Mouse (Mus musculus): ENCODE data around the gene 3110082I17Rik. TPM values are rescaled to one million over a fixed set of nuclear protein-coding genes. Genes with fewer than 3 reads are reported as not detected.

Gene 3110082I17Rik
- polyA plus RNA-seq, 1 experiment from 2014 or later = 26.2 TPM

DNA sequence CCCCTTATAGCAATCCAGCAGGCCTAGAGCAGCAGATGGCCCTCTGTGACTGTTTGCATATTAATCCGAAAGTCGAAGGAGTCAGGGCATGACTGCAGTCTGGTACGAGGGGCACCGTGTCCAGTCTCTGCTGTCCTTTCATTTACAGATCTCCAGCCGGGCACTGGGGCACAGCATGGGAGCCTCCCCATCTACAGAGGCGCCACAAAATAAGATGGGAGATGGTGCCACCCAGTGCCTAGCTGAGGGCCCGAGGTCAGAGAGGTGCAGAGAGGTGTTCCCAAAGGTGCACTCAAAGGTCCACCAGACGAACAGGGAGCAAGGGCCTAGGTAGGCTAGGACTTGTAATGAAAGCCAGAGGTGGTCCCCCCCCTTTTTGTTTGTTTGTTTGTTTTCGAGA is 77.1 kb downstream of the 3110082I17Rik start:
- peak overlapping the region; percentile 97 for H3K9ac ChIP-seq

DNA sequence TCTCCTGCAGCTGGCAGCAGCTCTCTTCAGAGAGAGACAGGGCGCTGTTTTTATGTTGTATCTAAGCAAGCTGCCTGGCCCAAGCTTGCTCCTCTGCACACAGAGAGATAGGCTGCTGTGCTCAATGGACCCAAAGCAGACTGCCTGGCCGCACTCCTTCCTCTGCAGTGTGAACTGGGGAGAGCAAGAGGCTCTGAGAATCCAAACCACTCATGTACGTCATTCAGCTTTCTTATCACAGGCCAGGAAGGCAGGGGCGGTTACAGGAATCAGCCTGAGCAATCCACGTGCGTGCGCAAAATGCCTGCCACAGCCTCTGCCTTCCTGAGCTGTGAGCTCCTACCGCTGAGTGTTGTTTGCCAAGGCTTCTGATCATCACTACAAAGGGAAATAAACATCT is 77.6 kb downstream of the 3110082I17Rik start:
- peak; percentile 81 for DNase-seq
- Histone ChIP-seq H3K27ac (peak overlapping the region; percentile 100), H3K36me3 (peaks cover 34% of the 10 kb centered on the region), H3K4me3 (replicated peaks) (peak overlapping the region; percentile 98), H3K4me2 (peak overlapping the region; percentile 89), H3K9me3 (replicated peaks) (no peaks in the 10 kb centered on the region), H3K4me1 (replicated peaks) (peaks cover 93% of the 10 kb centered on the region), H3K9ac (peak overlapping the region; percentile 97), H3K27me3 (no peaks in the 10 kb centered on the region)
- WGBS (ENCODE audit: insufficient replicate concordance) = 6% methylated on average over 8 of the region's 8 CpGs
- ATAC-seq (ENCODE audit: low read depth) = peak; percentile 68

More for the DNA sequence above, 77.1 kb downstream of the 3110082I17Rik start:
- Histone ChIP-seq H3K9me3 (replicated peaks) (no peaks in the 10 kb centered on the region), H3K27ac (peak overlapping the region; percentile 100), H3K4me2 (peak overlapping the region; percentile 89), H3K4me3 (replicated peaks) (peak overlapping the region; percentile 98), H3K27me3 (no peaks in the 10 kb centered on the region), H3K4me1 (replicated peaks) (peaks cover 93% of the 10 kb centered on the region), H3K36me3 (peaks cover 36% of the 10 kb centered on the region)
- ATAC-seq (ENCODE audit: low read depth) (no peak), DNase-seq (no peak)
- WGBS (ENCODE audit: insufficient replicate concordance) = 37% methylated on average over 9 of the region's 9 CpGs

DNA sequence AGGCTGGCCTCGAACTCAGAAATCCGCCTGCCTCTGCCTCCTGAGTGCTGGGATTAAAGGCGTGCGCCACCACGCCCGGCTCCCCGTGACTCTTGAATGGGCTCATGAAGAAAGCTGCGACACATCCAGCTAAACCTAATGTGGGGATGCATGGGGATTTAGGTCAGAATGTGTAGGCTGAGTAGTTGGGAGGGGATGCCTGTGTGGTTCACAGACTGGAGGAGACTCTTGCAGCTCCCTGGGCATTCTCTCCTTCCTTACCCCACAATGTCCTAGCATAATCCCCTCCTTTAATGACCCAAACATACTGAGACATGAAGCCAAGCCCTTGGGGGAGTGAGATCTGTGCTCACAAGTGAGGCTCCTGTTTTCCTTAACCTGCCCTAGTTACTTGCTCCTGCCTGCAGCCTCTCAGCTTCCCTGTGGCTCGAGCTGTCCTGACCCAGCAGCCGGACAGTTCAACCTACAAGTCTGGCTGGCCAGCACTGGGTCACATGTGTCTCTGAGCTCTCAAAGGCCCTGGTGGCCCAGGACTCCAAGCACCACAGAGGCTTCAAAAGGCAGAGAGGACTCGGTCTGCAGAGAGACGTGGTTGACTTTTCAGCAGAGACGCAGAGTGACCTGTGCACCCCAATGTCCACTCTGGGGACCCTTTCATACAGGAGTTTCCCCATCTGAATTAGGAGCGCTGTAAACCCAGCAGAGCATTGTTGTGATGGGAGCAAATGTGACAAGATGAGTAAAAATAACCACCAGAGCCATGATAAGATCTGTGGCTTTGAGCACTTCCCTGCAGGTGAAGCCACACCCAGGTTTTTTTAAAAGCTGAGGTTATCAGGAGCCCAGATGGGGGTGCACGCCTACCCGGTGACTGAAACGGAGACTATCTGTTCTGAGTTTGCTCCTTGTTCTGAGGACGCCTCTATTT is 78.5 kb downstream of the 3110082I17Rik start:
- Histone ChIP-seq H3K4me2 (peak overlapping the region; percentile 89), H3K36me3 (peaks cover 33% of the 10 kb centered on the region), H3K27ac (peak overlapping the region; percentile 100), H3K4me3 (replicated peaks) (peak overlapping the region; percentile 98), H3K9me3 (replicated peaks) (no peaks in the 10 kb centered on the region), H3K27me3 (no peaks in the 10 kb centered on the region), H3K9ac (peak overlapping the region; percentile 97), H3K4me1 (replicated peaks) (peaks cover 93% of the 10 kb centered on the region)
- DNase-seq = peak; percentile 85
- 27% methylated on average over 18 of the region's 18 CpGs for WGBS (ENCODE audit: insufficient replicate concordance)
- peak; percentile 59 for ATAC-seq (ENCODE audit: low read depth)

DNA sequence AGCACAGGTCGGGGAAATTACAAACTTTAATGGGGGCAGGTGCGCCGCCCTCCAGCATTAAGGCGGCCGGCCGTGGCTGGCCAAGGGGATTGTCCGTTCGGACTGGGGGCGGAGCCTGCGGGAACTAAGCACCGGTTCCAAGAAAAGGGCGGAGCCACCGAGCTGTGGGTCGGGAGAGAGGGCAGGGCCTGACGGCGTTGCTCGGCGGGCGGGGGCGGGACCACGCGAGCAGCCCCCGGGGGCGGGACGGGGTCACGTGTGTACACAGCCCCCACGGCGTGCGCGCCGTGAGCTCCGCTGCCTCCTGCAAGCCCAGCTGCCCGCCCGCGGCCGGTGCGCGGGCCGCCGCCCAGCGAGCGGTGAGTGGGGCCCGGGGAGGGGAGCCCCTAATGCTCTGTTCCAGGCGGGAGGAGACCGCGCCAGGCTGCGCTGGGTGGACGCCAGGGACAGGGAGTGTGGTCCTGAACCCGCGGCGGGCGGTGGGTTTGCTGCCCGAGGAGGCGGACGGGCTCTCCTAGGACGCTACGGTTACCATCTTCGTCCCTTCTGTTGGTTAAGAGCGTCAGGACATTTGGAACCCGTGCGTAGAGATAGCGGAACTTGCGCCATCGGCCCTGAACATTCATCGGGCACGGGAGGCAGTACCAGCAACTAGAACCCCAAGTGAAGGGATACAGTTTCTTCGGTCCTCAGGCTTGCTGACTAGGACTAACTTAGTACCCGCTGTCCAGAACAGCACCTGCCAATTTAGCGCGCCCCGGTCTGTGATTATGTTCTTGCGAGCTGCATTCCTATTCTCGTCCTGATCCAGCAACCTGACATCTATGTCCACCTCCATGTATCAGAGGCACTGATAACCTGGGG is 79.7 kb downstream of the 3110082I17Rik start:
- H3K27me3 ChIP-seq = no peaks in the 10 kb centered on the region
- peak overlapping the region; percentile 89 for H3K4me2 ChIP-seq
- H3K9ac ChIP-seq = peak overlapping the region; percentile 97
- peaks cover 23% of the 10 kb centered on the region for H3K36me3 ChIP-seq
- peak overlapping the region; percentile 98 for H3K4me3 ChIP-seq (replicated peaks)
- peak; percentile 95 for DNase-seq
- peaks cover 93% of the 10 kb centered on the region for H3K4me1 ChIP-seq (replicated peaks)
- peak; percentile 71 for ATAC-seq (ENCODE audit: low read depth)
- no peaks in the 10 kb centered on the region for H3K9me3 ChIP-seq (replicated peaks)
- WGBS (ENCODE audit: insufficient replicate concordance) = under 1% methylated on average over 73 of the region's 73 CpGs
- peak overlapping the region; percentile 100 for H3K27ac ChIP-seq

DNA sequence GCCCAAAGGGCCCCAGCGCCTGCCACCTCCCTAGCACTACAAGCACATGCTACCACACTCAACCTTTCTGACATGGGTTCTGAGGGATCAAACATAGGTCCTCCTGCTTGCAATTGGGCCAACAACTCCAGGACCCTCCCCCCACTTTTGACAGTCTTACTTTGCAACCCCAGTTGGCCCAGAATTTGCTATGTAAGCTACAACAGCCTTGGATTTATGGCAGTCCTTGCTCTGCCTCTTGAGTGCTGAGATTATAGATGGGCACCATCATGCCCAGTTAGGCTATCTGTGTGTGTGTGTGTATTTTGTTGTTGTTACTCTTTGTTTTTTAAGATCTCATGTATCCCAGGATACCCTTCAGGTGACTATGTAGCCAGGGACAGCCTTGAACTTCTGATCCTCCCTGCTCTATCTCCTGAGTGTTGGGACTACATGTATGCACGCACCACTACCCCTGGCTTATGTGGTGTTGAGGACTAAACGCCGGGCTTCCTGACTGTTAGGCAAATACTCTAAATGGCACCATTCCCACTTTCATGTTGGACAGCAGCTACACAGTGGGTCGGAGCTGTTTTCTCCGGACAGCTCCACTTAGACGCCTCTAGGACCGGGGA is 80.4 kb downstream of the 3110082I17Rik start:
- peak overlapping the region; percentile 89 for H3K4me2 ChIP-seq
- H3K4me1 ChIP-seq (replicated peaks) = peaks cover 93% of the 10 kb centered on the region
- peak overlapping the region; percentile 100 for H3K27ac ChIP-seq
- peaks cover 16% of the 10 kb centered on the region for H3K36me3 ChIP-seq
- 2% methylated on average over 8 of the region's 8 CpGs for WGBS (ENCODE audit: insufficient replicate concordance)
- peak overlapping the region; percentile 98 for H3K4me3 ChIP-seq (replicated peaks)
- no peaks in the 10 kb centered on the region for H3K9me3 ChIP-seq (replicated peaks)
- H3K27me3 ChIP-seq = no peaks in the 10 kb centered on the region
- peak; percentile 6 for ATAC-seq (ENCODE audit: low read depth)
- no peak for DNase-seq
- peak overlapping the region; percentile 97 for H3K9ac ChIP-seq

DNA sequence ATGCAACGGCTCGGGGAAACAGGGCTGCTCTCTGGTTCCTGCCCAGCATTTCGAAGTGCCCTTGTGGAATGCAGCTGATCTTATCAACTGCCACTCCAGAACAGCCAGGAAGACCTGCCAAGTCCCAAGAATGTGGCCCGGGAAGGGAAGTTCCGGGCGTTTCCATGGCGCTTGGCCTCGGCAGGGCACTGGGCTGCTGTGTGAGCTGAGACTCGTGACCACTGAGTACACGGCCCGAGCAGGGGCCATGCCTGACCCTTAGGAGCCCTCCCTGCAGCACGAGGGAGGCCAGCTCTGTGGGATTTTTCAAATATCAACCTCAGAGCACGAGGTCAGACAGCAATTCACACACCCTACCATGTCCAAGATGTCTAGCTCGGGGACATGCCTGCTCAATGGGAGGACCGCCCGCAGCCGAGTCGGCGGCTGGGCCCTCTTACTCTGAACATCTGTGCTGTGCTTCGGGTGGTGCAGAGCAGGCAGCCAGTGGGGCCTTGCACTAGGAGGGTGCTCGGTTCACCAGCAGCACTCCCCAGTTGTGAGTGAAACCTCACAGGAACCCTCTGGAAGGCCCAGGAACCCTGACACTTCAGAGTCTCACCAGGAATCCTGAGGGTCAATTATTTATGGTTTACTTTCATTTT is 81.2 kb downstream of the 3110082I17Rik start:
- Histone ChIP-seq H3K27me3 (no peaks in the 10 kb centered on the region), H3K9me3 (replicated peaks) (no peaks in the 10 kb centered on the region), H3K27ac (peak overlapping the region; percentile 100), H3K4me2 (peak overlapping the region; percentile 89), H3K9ac (peak overlapping the region; percentile 97), H3K36me3 (peaks cover 8% of the 10 kb centered on the region), H3K4me3 (replicated peaks) (peak overlapping the region; percentile 98), H3K4me1 (replicated peaks) (peaks cover 93% of the 10 kb centered on the region)
- no peak for DNase-seq
- WGBS (ENCODE audit: insufficient replicate concordance) = 13% methylated on average over 21 of the region's 21 CpGs
- ATAC-seq (ENCODE audit: low read depth) = no peak

DNA sequence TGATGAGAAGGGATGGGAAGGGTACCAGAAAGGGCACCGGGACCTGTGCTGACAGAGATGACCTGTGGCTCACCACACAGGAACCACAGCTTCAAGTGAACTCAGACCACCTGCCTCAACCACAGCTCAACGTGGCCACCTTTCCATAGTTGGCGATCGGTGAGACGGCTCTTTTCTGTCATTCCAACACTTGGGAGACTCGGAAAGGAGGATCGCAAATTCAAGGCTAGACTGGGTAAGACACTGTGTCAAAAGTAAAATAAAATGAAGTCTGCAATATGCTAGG is 82.1 kb downstream of the 3110082I17Rik start:
- Histone ChIP-seq H3K4me2 (0 out of 2 replicates have a peak overlapping the region, but pooled peaks have one; percentile 42), H3K4me3 (replicated peaks) (no peak overlapping the region)

DNA sequence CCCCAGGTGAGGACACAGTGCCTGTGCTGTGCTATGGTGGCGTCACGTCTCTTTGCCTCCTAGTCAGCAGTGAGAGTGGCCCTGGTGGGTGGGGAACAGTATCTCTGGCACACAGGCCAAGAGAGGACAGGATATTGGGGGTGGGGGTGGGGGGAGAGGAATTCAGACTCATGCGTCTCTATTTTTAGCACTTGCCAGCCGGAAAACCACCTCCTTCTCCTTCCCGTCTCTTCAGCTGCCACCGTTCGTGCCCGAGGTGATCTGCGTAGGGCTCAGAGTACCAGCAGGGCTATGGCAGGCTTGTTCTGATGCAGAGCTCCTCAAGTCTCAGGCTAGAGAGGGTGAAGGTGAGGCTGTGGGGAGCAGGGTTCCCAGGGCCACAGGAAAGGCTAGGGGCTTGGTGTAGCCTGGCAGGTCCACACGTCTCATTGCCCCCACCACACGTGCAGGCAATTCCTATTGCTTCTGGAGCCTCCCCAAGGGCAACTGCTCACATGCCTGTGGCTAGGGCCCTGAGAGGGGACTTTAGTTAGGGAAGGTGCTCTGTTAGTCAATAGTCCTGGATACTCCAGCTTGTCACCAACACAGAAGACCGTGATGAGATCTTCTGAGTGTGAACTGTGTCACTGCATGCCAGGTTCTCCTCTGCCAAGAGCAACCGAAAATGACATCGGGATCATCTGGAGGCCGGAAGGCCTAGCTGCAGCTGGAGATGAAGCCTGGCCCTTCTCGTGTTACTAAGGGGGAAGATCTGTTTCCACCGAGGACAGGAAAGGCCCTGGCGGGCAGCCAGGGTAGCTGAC is 82.7 kb downstream of the 3110082I17Rik start, which contains the start of gene Gpr146:
TSS of gene Gpr146 (plus strand) at position 230 of the 803 bp plus-strand sequence.
- Histone ChIP-seq H3K4me3 (replicated peaks) (peak within 1 kb of the TSS; percentile 98; the same call in 1 of the 2 replicates), H3K9ac (peak within 1 kb of the TSS; percentile 97)

More for the DNA sequence above, 82.1 kb downstream of the 3110082I17Rik start:
- no peak for ATAC-seq (ENCODE audit: low read depth)
- H3K9me3 ChIP-seq (replicated peaks) = no peaks in the 10 kb centered on the region
- DNase-seq = no peak
- H3K27me3 ChIP-seq = no peaks in the 10 kb centered on the region
- H3K36me3 ChIP-seq = peaks cover under 1% of the 10 kb centered on the region; the same call in 1 of the 2 replicates
- H3K27ac ChIP-seq = peak overlapping the region; percentile 100
- peaks cover 93% of the 10 kb centered on the region for H3K4me1 ChIP-seq (replicated peaks)
- WGBS (ENCODE audit: insufficient replicate concordance) = 59% methylated on average over 7 of the region's 7 CpGs
- peak overlapping the region; percentile 97 for H3K9ac ChIP-seq

DNA sequence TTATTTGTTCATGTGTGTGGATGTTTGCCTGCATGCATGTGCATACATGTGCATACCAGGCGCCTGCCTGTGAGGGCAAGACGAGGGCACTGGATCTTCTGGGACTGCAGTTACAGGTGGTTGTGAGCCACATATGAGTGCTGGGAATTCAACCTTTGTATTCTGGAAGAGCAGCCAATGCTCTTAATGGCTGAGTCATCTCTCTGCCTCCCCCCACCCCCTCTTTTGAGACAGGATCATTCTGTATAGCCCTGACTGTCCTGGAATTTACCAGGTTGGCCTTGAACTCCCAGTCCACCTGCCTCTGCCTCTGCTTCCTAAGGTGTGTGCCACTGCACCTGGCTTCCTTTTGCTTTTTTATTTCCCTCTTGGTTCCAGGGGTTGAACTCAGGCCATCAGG is 85.5 kb downstream of the 3110082I17Rik start:
- H3K9me3 ChIP-seq (replicated peaks) = no peaks in the 10 kb centered on the region
- ATAC-seq (ENCODE audit: low read depth) = no peak
- no peak overlapping the region for H3K4me2 ChIP-seq
- no peak for DNase-seq
- peak overlapping the region; percentile 100 for H3K27ac ChIP-seq
- H3K4me1 ChIP-seq (replicated peaks) = peaks cover 97% of the 10 kb centered on the region
- 70% methylated on average over 2 of the region's 2 CpGs for WGBS (ENCODE audit: insufficient replicate concordance)
- H3K27me3 ChIP-seq = no peaks in the 10 kb centered on the region
- H3K36me3 ChIP-seq = no peaks in the 10 kb centered on the region
- 0 out of 2 replicates have a peak overlapping the region, but pooled peaks have one; percentile 33 for H3K9ac ChIP-seq
- H3K4me3 ChIP-seq (replicated peaks) = no peak overlapping the region

More for the DNA sequence above, 82.7 kb downstream of the 3110082I17Rik start, which contains the start of gene Gpr146:
- Histone ChIP-seq H3K36me3 (no peaks in the 10 kb centered on the region), H3K4me2 (peak within 1 kb of the TSS; percentile 89), H3K9me3 (replicated peaks) (no peaks in the 10 kb centered on the region), H3K4me1 (replicated peaks) (peaks cover 93% of the 10 kb centered on the region), H3K27ac (peak within 1 kb of the TSS; percentile 100), H3K27me3 (no peaks in the 10 kb centered on the region)
- WGBS (ENCODE audit: insufficient replicate concordance) = 22% methylated on average over 18 of the region's 18 CpGs
- no peak for ATAC-seq (ENCODE audit: low read depth)
- no peak for DNase-seq

All from liver, embryonic 13.5 days (tissue).